Mouse (Mus musculus) heart, postnatal 25 days (tissue): ENCODE measurements at regions not wholly inside any gene's neighbourhood (a gene's known extent, or its start where the extent isn't known, plus 50 kb on each side); places are given as distances from the start of the nearest gene placed in this dataset.

ENCODE experiments used
- DNase-seq: peaks from one replicate; pipeline ENCODE4 v3.0.0; 2022; ENCODE audit warnings: low spot score
- intact Hi-C: fragments of 180-260 bp; cut with DNase I; formaldehyde crosslinking; loops from one replicate; pipeline ENCODE4 v1.15.1; 2025

DNA sequence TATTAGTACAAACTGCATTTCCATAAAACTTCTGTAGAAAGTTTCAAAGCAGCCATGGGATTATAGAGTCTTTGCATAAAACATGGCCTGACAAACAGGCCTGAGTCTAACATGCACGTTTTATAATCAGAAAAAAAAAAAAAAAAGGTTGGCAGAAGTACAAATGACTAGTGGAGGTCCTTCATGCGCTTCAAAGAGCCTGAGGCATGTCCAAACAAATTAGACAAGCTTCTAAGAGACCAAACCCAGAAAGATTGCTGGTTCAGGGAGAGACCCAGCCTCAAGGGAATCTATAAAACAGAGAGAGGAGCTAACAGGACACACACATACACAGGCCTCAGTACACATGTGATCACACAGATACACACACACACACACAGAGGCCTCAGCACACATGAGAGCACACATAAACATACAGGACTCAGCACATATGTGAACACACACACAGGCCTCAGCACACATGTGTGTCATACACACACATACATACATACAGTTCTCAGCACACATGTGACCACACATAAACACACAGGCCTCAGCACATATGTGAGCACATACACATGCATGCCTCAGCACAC lies 57.0 kb upstream of the Gnaq start:
- intact Hi-C loops, result no loop called here
- no peak for DNase-seq

DNA sequence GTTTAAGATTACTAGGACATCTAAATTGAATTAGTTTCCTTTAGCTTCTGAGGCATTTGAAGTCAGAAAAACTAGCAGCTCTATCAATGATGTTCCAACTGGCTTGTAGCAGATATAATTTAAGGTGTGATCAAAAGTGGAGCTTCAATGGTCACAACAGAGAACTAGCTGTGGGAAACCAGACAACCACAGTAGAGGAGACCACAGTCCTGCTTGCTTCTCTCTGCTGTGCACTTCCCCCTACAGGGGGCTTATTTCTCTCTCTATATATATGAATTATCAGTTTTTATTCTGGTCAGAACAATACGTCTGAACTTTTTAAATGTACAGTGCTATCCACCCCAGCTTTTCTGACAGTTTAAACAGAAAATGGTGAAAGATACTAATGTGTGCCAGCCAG lies 57.6 kb upstream of the Gnaq start:
- intact Hi-C loops, result no loop called here
- no peak for DNase-seq

GRCm38 (mm10) chr19:16067314-16067713 lies 65.3 kb upstream of the Gnaq start:
- intact Hi-C loops, result no loop called here

GRCm38 (mm10) chr19:16064911-16065310 lies 67.7 kb upstream of the Gnaq start:
- intact Hi-C loops, result loop anchor here (1.0 to 5.0 kb wide), 4 partner anchors 62 to 534 kb away; no protein-coding TSS in a partner anchor
- DNase-seq, result no peak

More at GRCm38 (mm10) chr19:16067314-16067713, 65.3 kb upstream of the Gnaq start:
- DNase-seq, result no peak

DNA sequence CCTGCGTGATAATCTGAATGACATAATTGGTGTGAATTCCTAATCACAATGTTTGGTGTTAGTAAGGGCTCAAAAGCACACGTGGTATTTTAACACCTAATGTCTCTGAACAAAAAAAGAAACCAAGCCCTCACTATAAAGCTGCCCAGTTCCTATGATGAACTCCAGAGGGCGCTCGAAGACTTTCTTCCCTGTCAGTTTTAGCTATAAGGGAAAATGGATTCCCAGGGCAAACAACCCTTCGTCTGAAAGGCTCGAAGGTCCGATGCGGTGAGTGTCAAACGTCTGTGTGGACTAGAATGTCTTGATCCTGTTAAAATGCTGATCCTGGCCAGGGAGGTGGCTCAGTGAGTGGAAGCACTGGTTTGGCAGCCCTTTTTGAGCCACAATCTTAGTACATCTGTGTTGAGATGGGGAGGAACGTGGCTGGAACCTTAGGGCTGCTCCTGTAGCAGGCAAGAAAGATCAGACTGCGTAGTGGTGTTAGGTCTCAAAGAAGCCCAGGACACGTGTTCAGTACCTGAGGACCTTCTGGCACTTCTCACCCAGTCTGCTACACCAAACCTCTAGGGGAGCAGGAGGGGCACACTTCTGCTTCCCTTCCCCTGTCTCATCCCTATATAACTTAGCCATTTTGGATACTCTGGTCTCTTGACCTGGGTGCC lies 68.6 kb upstream of the Gnaq start:
- intact Hi-C loops, result loop anchor here (1.0 to 5.0 kb wide), 5 partner anchors 33 to 535 kb away; no protein-coding TSS in a partner anchor
- peak; percentile 31 for DNase-seq

DNA sequence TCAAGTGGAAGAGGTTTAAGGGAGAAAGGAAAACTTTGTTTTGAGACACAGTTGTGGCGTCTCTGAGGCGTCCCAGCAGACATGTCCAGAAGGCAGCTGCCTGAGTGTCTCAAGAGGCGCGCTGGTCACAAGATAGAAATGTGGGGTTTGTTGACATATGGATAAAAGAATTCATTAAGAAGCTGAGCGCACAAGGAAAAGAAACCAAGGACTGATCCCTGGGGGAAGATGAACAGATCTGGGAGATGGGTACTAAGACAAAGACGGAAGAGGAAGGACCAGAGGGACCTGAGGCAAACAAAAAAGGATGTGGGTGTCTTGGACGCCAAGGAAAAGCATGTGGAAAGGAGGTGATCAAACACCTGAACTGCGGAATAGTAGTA lies 69.1 kb upstream of the Gnaq start:
- intact Hi-C loops, result loop anchor here (1.0 to 5.0 kb wide), 3 partner anchors 32 to 294 kb away; no protein-coding TSS in a partner anchor
- no peak for DNase-seq

DNA sequence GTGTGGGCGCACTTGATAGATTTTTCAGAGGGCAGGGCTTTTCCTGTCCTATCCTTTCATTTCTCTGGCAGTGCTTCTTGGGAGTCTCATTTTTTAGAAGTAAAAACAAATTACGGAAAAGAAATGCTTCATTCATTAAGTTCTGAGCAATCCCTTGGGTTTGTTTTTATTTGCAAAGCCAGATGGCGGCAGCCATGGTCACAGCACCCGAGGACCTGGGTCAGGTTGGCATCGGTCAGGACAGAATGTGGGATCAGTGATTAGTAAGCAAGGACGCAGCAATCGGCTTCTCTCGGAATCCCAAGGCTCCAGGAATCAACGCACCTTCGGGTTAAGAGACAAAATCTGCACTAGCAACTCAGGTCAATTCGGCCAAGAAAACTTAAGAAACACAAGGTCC lies 70.8 kb upstream of the Gnaq start:
- intact Hi-C loops, result loop anchor here (5.0 kb wide), 2 partner anchors 65 to 295 kb away; no protein-coding TSS in a partner anchor
- DNase-seq, result no peak

DNA sequence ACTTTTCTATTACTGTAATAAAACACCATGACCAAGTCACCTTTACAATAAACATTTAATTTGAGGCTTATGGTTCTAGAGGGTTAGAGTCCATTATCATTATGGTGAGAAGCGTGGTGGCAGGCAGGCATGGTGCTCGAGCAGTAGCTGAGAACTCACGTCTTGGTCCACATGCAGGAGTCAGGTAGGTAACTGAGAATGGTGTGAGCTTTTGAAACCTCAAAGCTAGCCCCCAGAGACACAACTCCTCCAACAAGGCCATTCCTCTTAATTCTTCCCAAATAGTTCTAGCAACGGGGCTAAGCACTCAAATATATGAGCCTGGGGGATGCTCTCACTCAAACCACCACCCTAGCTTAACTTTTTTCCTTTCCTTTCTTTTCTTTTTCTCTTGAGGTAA lies 73.6 kb upstream of the Gnaq start:
- intact Hi-C loops, result no loop called here
- DNase-seq, result no peak

GRCm38 (mm10) chr19:16050220-16051055 lies 65.6 kb upstream of the Cep78 start:
- intact Hi-C loops, result no loop called here

DNA sequence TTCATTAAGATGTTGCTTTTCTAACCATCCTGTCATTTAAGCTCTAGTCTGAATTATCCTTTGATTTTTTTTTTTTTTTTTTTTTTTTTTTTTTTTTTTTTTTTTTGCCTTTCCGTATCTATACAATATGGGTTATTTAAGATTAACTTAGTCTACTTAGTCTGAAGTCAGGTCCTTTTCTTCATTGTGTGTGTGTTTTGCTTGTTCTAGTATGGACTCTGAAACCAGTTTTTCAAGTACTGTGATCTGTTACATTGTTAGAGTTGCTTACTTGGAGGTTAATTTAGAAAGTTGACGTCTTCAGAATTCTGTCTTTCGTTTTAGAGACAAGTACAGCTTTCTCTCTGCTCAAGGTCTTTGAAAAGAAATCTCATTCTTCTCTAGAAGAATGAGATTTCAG lies 64.9 kb upstream of the Cep78 start:
- DNase-seq, result no peak
- intact Hi-C loops, result no loop called here

More at GRCm38 (mm10) chr19:16050220-16051055, 65.6 kb upstream of the Cep78 start:
- no peak for DNase-seq

DNA sequence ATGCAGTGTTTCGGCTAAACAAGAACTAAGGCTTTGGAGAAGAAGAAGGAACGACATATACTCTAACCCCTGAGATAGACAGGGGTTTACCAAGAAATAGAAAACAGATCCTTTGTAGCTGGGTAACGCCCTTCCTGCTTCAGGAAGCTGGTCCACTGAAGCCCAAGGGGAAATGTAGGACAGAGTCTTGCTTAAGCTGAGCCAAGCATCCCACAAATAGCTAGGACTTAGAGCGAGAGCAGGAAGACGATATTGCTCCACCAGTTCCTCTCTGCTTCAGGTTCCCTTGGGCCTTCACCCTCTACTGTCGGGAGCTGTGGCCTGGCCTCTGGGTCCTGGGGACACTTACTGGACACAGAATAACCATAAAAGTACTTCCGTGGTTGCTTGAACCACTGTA lies 62.2 kb upstream of the Cep78 start:
- intact Hi-C loops, result no loop called here
- DNase-seq, result no peak

- DNase-seq, result no peak
- intact Hi-C loops, result no loop called here
Measured at GRCm38 (mm10) chr19:16045261-16045660, 60.5 kb upstream of the Cep78 start.

DNA sequence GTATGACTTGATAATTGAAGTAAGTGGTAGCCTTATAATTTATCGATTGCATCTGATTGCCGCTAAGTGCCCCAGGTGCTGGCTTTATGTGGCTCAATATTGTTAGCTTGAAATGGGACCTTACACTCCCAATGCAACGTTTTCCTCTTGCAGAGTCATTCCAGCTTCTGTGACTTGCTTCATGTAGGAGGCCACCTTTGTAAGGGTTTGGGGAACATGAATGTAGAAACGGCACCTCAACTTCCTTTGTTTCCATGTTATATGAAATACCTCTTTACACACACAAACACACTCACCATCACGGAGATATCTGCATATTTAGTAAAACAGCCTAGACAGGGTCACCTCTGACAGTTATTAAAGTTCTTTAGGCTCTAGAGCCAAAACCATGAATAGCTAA lies 59.4 kb upstream of the Cep78 start:
- intact Hi-C loops, result no loop called here
- DNase-seq, result no peak

- no peak for DNase-seq
- intact Hi-C loops, result no loop called here
Measured at GRCm38 (mm10) chr19:16043007-16043406, 58.2 kb upstream of the Cep78 start.

- intact Hi-C loops, result no loop called here
- no peak for DNase-seq
Measured at GRCm38 (mm10) chr19:16041891-16042290, 57.1 kb upstream of the Cep78 start.

DNA sequence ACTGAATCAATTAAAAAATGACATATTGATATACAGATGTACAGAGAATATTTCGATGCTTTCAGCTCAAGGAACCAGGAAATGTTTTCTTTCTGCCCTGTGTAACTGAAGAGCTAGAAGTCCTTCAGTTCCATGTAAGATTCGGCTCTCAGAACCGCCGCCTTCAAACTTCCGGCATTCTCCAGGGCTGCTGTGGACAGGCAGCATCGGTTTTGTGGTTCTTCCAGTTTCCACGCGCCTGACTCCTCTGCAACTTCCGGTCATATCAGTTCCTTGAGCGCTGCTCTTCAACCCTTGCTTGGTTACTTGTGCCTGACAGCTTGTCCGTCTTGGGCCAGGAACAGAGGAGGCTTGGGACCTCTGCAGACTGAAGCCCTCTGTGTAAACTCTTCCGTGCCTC lies 53.0 kb upstream of the Cep78 start:
- intact Hi-C loops, result no loop called here

More for the DNA sequence above, 53.0 kb upstream of the Cep78 start:
- DNase-seq, result no peak
